Mouse (Mus musculus) retina, postnatal 7 days (tissue): ENCODE data around the gene Ssr2.

ENCODE experiments used
- DNase-seq: peaks from one replicate; pipeline ENCODE4 v3.0.0-alpha.2; 2012; ENCODE audit warnings: low read depth, low spot score

Ssr2 gene

GRCm38 (mm10) chr3:88541622-88542401 is 33.9 kb upstream of the Ssr2 start:
- no peak for DNase-seq

GRCm38 (mm10) chr3:88542486-88542885 is 33.2 kb upstream of the Ssr2 start:
- DNase-seq = no peak

DNA sequence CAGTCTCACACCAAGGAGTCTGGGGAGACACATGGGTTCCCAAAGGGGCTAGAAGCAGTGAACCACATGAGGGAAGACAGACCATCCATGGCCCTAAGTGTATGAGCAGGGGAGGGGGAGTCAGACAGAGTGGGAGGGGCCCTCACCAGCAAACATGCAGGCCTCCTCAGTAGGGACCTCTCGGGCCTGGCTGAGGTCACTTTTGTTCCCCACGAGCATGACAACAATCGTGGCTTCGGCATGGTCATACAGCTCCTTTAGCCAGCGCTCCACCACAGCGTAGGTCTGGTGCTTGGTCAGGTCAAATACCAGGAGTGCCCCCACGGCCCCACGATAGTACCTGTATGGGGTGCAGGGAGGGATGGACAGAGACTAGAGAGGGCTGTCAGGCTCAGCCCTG is 32.5 kb upstream of the Ssr2 start:
- no peak for DNase-seq

GRCm38 (mm10) chr3:88543651-88544410 is 31.8 kb upstream of the Ssr2 start:
- no peak for DNase-seq

DNA sequence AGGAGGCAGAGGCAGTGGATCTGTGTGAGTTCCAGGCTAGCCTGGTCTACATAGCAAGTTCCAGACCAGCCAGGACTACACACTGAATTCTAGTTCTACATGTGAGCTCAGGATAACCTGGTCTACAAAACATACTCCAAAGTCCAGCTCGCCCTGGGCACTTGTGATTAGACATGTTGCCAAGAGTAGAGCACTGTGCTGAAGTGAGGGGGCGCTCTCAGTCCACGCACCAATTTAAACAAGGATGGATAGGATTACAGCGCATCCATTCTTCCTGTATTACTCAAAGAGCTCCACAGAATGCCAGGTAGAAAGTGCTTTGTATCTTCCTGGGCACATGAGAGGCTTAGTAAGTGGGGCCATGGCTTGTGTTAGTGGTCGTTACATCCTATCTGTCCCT is 31.2 kb upstream of the Ssr2 start:
- DNase-seq = no peak

DNA sequence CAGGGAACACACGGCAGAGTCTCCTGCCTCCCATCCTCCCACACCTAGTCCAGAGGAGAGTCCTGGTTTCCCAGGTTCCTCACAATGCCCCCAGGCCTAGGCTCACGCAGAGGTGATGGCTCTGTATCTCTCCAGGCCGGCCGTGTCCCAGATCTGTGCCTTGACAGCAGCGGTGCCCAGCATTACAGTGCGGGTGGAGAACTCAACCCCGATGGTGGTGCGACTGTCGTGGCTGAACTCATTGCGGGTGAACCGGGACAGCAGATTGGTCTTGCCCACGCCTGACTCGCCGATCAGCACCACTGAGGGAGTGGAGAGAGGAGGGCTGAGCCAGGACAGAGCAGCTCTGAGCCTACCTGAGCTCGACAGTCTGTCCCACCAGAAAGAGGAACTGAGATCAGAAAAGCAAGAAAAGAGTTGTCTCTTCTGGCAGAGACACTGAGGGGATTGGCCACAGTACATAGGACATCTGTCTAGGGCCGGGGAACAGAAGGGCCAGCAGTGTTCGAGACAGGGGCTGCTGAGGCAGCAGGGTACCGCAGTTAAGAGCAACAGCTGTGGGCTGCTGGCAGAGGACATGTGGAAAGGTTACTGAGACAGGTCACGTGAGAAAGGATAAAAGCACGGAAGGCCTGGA is 30.6 kb upstream of the Ssr2 start:
- DNase-seq = no peak

- DNase-seq = no peak
Measured at GRCm38 (mm10) chr3:88546674-88547418, 28.8 kb upstream of the Ssr2 start.

- no peak for DNase-seq
Measured at GRCm38 (mm10) chr3:88548180-88548917, 27.3 kb upstream of the Ssr2 start, which contains the start of gene Rab25. Gene Rab25 (minus strand): TSS chr3:88548300.

DNA sequence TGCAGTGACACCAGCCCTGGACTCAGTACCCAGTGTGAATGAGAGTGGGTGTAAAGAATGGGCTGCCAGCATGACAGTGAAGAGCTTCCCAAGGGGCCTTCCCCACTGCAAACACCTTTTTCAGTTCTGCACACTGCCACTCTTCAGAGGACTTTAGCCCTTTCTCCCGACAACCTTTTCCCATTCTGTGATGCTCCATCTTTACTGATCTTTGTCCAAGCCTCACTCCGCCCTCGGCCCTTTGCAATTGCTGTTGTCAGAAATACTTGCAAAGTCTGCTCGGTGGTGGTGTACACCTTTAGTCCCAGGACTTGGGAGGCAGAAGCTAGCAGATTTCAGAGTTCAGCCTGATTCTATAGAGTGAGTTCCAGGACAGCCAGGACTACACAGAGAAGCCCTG is 24.1 kb upstream of the Ssr2 start:
- DNase-seq = no peak

GRCm38 (mm10) chr3:88552082-88552645 is 23.5 kb upstream of the Ssr2 start:
- no peak for DNase-seq

GRCm38 (mm10) chr3:88552676-88553524 is 22.8 kb upstream of the Ssr2 start, which contains the start of gene Lamtor2:
Gene Lamtor2 (minus strand): TSS chr3:88553074.
- peak; percentile 95 for DNase-seq

DNA sequence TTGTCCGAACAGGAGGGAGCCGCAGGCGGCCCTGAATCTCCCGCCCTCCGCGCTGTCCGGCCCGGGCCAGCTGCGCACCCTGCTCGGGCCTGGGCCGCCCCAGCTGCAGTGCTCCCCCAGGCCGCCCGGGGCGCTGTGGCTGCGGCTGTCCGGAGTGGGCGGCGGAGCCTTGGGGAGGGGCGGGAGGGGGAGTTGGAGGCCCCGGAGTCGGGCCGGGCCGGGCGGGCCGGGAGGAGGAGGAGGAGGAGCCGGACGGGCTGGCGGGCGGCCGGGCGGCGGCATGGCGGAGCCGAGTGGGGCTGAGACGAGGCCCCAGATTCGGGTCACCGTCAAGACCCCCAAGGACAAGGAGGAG is 22.2 kb upstream of the Ssr2 start, which contains the start of gene Ubqln4:
TSS of gene Ubqln4 (plus strand) at position 234 of the 355 bp plus-strand sequence.
- DNase-seq = peak; percentile 86

- DNase-seq = no peak
Measured at GRCm38 (mm10) chr3:88553880-88554586, 21.6 kb upstream of the Ssr2 start.

- no peak for DNase-seq
Measured at GRCm38 (mm10) chr3:88555069-88555605, 20.5 kb upstream of the Ssr2 start.

DNA sequence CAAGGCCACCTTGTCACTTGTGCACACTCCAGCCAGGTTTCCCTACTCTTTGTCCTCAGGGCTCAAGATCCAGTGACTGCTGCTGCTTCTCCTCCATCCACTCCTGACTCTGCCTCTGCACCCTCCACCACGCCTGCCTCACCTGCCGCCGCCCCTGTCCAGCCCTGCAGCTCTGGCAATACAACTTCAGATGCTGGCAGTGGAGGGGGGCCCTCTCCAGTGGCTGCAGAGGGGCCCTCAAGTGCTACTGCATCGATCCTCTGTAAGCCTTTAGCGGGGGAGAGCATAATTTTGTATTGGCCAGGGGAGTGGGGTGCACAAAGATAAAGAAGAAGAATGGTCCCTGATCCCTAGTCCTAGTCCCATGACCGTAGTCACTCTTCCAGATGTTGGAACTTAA is 19.9 kb upstream of the Ssr2 start:
- no peak for DNase-seq

DNA sequence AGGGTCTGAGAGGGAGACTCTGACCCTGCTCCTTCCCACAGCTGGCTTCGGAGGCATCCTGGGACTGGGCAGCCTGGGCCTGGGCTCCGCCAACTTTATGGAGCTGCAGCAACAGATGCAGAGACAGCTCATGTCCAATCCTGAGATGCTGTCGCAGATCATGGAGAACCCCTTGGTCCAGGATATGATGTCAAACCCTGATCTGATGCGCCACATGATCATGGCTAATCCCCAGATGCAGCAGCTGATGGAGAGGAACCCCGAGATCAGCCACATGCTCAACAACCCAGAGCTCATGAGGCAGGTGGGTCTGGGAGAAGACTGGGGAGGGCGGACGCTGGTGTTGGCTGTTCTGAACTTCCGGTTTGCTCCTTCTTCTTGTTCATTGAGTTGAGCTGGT is 19.1 kb upstream of the Ssr2 start:
- DNase-seq = no peak

- no peak for DNase-seq
Measured at GRCm38 (mm10) chr3:88559596-88559995, 16.1 kb upstream of the Ssr2 start.

DNA sequence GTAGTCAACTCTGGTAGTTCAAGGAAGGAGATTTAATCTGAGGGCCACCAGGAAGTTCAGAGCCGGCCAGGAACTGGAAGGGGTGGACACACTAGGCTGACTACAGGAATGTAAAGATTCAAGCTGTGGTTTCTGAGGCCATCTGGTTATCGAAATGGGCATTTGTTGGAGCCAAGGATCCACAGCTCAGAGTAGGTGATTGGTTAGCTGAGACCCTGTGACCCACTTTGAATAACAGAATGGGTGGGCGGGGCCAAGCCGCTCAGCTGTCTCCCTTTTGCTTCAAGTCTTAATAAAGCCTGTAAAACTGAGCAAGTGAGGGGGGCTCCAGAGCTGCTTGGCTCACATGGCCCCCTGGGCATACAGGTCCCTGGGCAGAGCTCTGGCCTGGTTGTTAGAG is 13.7 kb upstream of the Ssr2 start:
- no peak for DNase-seq

DNA sequence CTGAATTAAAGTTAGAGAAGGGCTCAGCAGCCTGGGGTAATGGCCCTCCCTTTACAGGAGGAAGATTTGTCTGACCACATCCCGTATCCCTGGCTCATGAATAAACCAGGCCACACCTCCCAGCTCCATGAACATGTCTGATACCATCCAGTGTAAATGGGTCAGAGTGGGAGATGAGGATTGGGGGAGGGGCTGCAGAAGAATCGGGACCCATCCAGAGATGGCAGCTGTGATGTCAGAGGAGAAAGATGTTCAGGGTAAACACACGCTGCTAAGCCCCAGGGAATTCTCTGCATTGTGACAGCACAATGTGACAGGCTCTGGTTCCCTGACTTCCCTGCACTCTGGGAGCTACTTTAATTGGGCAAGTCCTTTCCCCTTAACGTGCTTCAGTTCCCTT is 12.2 kb upstream of the Ssr2 start:
- DNase-seq = no peak
